ENCODE assay signal across 7 mouse cellular contexts in genomic region chr2:27043461-27043860, GRCm38 (mm10). TPM values are rescaled to one million over a fixed set of nuclear protein-coding genes. Genes with fewer than 3 reads are reported as not detected.
DNase-seq lines count a peak whose midpoint lies in the region; ATAC-seq and TF ChIP-seq lines count a peak whose summit lies in the region.

No protein-coding gene starts in this region.

- no peaks in the 10 kb centered on the region for H3K27me3 ChIP-seq in embryonic facial prominence, embryonic 12.5 days
- H3K27me3 ChIP-seq in limb, embryonic 13.5 days: no peaks in the 10 kb centered on the region
- no peaks in the 10 kb centered on the region for H3K27me3 ChIP-seq in midbrain, postnatal 0 days (ENCODE audit: insufficient read depth, low read length)

- H3K9ac ChIP-seq in embryonic facial prominence, embryonic 12.5 days: no peak overlapping the region
- no peak overlapping the region for H3K9ac ChIP-seq in limb, embryonic 13.5 days
- no peak overlapping the region for H3K9ac ChIP-seq in midbrain, postnatal 0 days (replicated peaks; ENCODE audit: low read length, poor library complexity, severe bottlenecking)

- H3K9me3 ChIP-seq in embryonic facial prominence, embryonic 12.5 days: no peaks in the 10 kb centered on the region
- H3K9me3 ChIP-seq in limb, embryonic 13.5 days: no peaks in the 10 kb centered on the region
- H3K9me3 ChIP-seq in midbrain, postnatal 0 days (ENCODE audit: low read length): no peaks in the 10 kb centered on the region

- peak; percentile 50 for DNase-seq in adrenal gland, adult 8-10 months
- DNase-seq in heart, adult 9 months (ENCODE audit: low spot score in 2 of 2): peak; percentile 78 to 80
- peak; percentile 87 for DNase-seq in kidney, adult 9 months
- DNase-seq in midbrain, postnatal 0 days (ENCODE audit: low spot score): peak; percentile 90
- peak; percentile 64 to 85 for DNase-seq in spleen, postnatal 4 days (ENCODE audit: low spot score in 2 of 2)

- H3K36me3 ChIP-seq in embryonic facial prominence, embryonic 12.5 days: no peaks in the 10 kb centered on the region
- H3K36me3 ChIP-seq in limb, embryonic 13.5 days: no peaks in the 10 kb centered on the region
- H3K36me3 ChIP-seq in midbrain, postnatal 0 days (ENCODE audit: insufficient read depth, low read length): no peaks in the 10 kb centered on the region

- H3K4me1 ChIP-seq in embryonic facial prominence, embryonic 12.5 days: no peaks in the 10 kb centered on the region
- H3K4me1 ChIP-seq in limb, embryonic 13.5 days: no peaks in the 10 kb centered on the region
- H3K4me1 ChIP-seq in midbrain, postnatal 0 days (ENCODE audit: insufficient read depth, low read length): no peaks in the 10 kb centered on the region

- peak; percentile 93 for TF ChIP-seq CTCF in midbrain, postnatal 0 days (IDR thresholded peaks at IDR 0.05)

- H3K4me3 ChIP-seq in embryonic facial prominence, embryonic 12.5 days: no peak overlapping the region
- no peak overlapping the region for H3K4me3 ChIP-seq in limb, embryonic 13.5 days
- no peak overlapping the region for H3K4me3 ChIP-seq in midbrain, postnatal 0 days (ENCODE audit: low read depth, low read length)

- ATAC-seq in embryonic facial prominence, embryonic 12.5 days (ENCODE audit: insufficient number of reproducible peaks, insufficient read depth, low FRiP score, low TSS enrichment): peak; percentile 72; the same call in 1 of the 2 replicates
- ATAC-seq in limb, embryonic 13.5 days (ENCODE audit: low FRiP score, low read depth): peak; percentile 87
- ATAC-seq in midbrain, postnatal 0 days (ENCODE audit: low FRiP score): peak; percentile 76

- no peak overlapping the region for H3K4me2 ChIP-seq in embryonic facial prominence, embryonic 12.5 days (replicated peaks)
- no peak overlapping the region for H3K4me2 ChIP-seq in limb, embryonic 13.5 days (replicated peaks)
- H3K4me2 ChIP-seq in midbrain, postnatal 0 days (ENCODE audit: low read depth, low read length, poor library complexity, severe bottlenecking): no peak overlapping the region

- WGBS in embryonic facial prominence, embryonic 12.5 days: 22% methylated on average over 3 of the region's 3 CpGs
- WGBS in limb, embryonic 13.5 days: 14% methylated on average over 3 of the region's 3 CpGs
- WGBS in midbrain, postnatal 0 days: 24% methylated on average over 3 of the region's 3 CpGs

- no peak overlapping the region for H3K27ac ChIP-seq in embryonic facial prominence, embryonic 12.5 days
- H3K27ac ChIP-seq in limb, embryonic 13.5 days: no peak overlapping the region
- H3K27ac ChIP-seq in midbrain, postnatal 0 days (ENCODE audit: low read depth, low read length): no peak overlapping the region

RNA-seq across cellular contexts. Expression of gene Slc2a6, which starts 15.7 kb away (rescaled TPM):
- 1 to 10 TPM in 2 of 4 experiments, under 1 TPM in 2; 0.87 to 1.2 (median 1.0) TPM for total RNA-seq in adrenal gland, adult 8-10 months (2022)
- 1.0 and 1.9 TPM in 2 replicates for polyA plus RNA-seq in embryonic facial prominence, embryonic 12.5 days (2016; fragmentation: Nextera tagmentation; extraction: Ambion mirVana)
- polyA plus RNA-seq in limb, embryonic 13.5 days (2015; fragmentation: Nextera tagmentation; extraction: Ambion mirVana): 0.75 and 0.77 TPM in 2 replicates
- 23.8 and 31.8 TPM in 2 replicates for total RNA-seq in midbrain, postnatal 0 days (2014; rRNA removed)
- polyA plus RNA-seq in midbrain, postnatal 0 days (2015; fragmentation: Nextera tagmentation; extraction: Ambion mirVana): 14.4 and 14.8 TPM in 2 replicates

RNA-seq across cellular contexts. Expression of gene Mymk, which starts 28.5 kb away (rescaled TPM):
- under 1 TPM in 1 of 4 experiments, not detected in 3; 0.20 TPM for total RNA-seq in adrenal gland, adult 8-10 months (2022)
- polyA plus RNA-seq in embryonic facial prominence, embryonic 12.5 days (2016; fragmentation: Nextera tagmentation; extraction: Ambion mirVana): 8.7 and 12.1 TPM in 2 replicates
- 43.3 and 49.0 TPM in 2 replicates for polyA plus RNA-seq in limb, embryonic 13.5 days (2015; fragmentation: Nextera tagmentation; extraction: Ambion mirVana)
- 0.16 TPM in 1 of 2 replicates, not detected in the other for total RNA-seq in midbrain, postnatal 0 days (2014; rRNA removed)
- polyA plus RNA-seq in midbrain, postnatal 0 days (2015; fragmentation: Nextera tagmentation; extraction: Ambion mirVana): 0.15 TPM in 1 of 2 replicates, not detected in the other

RNA-seq across cellular contexts. Expression of gene Cacfd1, which starts 33.7 kb away (rescaled TPM):
- 10 to 100 TPM; 64.5 to 73.5 (median 66.9) TPM for total RNA-seq in adrenal gland, adult 8-10 months (2022)
- 94.1 and 96.9 TPM in 2 replicates for polyA plus RNA-seq in embryonic facial prominence, embryonic 12.5 days (2016; fragmentation: Nextera tagmentation; extraction: Ambion mirVana)
- polyA plus RNA-seq in limb, embryonic 13.5 days (2015; fragmentation: Nextera tagmentation; extraction: Ambion mirVana): 96.3 and 102 TPM in 2 replicates
- 52.8 and 63.0 TPM in 2 replicates for total RNA-seq in midbrain, postnatal 0 days (2014; rRNA removed)
- 97.1 and 98.8 TPM in 2 replicates for polyA plus RNA-seq in midbrain, postnatal 0 days (2015; fragmentation: Nextera tagmentation; extraction: Ambion mirVana)

RNA-seq across cellular contexts. Expression of gene Adamtsl2, which starts 35.7 kb away (rescaled TPM):
- total RNA-seq in adrenal gland, adult 8-10 months (2022): 10 to 100 TPM; 14.3 to 24.8 (median 19.3) TPM
- polyA plus RNA-seq in embryonic facial prominence, embryonic 12.5 days (2016; fragmentation: Nextera tagmentation; extraction: Ambion mirVana): 4.4 and 6.9 TPM in 2 replicates
- polyA plus RNA-seq in limb, embryonic 13.5 days (2015; fragmentation: Nextera tagmentation; extraction: Ambion mirVana): 13.3 and 13.8 TPM in 2 replicates
- 14.3 and 17.0 TPM in 2 replicates for total RNA-seq in midbrain, postnatal 0 days (2014; rRNA removed)
- polyA plus RNA-seq in midbrain, postnatal 0 days (2015; fragmentation: Nextera tagmentation; extraction: Ambion mirVana): 7.3 and 9.3 TPM in 2 replicates
